Mouse (Mus musculus): ENCODE results near the gene Klf6. TPM values are rescaled to one million over a fixed set of nuclear protein-coding genes. Genes with fewer than 3 reads are reported as not detected.

Klf6 gene
- total and polyA plus RNA-seq, 3 experiments: 6.6 to 21.0 (median 15.8) TPM

- peaks cover 4 to 10% of the 10 kb centered on the region in 2 experiments; a peak in 2 of 4 replicates for H3K4me1 ChIP-seq (ENCODE audit: control insufficient read depth in 1 of 2, insufficient read depth in 2 of 2)
- TF ChIP-seq MYC (IDR thresholded peaks at IDR 0.05; ENCODE audit: low read depth, low read length): no peak
- TF ChIP-seq TBP (conservative IDR thresholded peaks at IDR 0.05; ENCODE audit: low read depth, low read length): no peak
- TF ChIP-seq GABPA (IDR thresholded peaks at IDR 0.05; ENCODE audit: insufficient replicate concordance, low read depth, low read length): no peak
- no peak for TF ChIP-seq CTCF (conservative IDR thresholded peaks at IDR 0.05 in 1 of 2, IDR thresholded peaks at IDR 0.05 in 1 of 2; ENCODE audit: low read depth in 2 of 2, low read length in 2 of 2)
- no peak for TF ChIP-seq TCF12 (IDR thresholded peaks at IDR 0.05; ENCODE audit: low read depth, low read length)
- TF ChIP-seq MAX (IDR thresholded peaks at IDR 0.05; ENCODE audit: low read length): no peak
- no peak for TF ChIP-seq E2F4 (IDR thresholded peaks at IDR 0.05; ENCODE audit: insufficient replicate concordance, low read depth, low read length)
- H3K27ac ChIP-seq (ENCODE audit: insufficient read depth, low read depth): no peak overlapping the region
- no peak for DNase-seq (ENCODE audit: extremely low read depth)
- no peaks in the 10 kb centered on the region for H3K79me2 ChIP-seq (replicated peaks; ENCODE audit: control insufficient read depth, extremely low read depth, insufficient read depth, poor library complexity, severe bottlenecking)
- H3K27me3 ChIP-seq (replicated peaks): no peaks in the 10 kb centered on the region
- no peak overlapping the region for H3K4me2 ChIP-seq (ENCODE audit: insufficient read depth, low read depth, poor library complexity, severe bottlenecking)
- H3K9ac ChIP-seq (ENCODE audit: insufficient read depth, low read depth): no peak overlapping the region
- in situ Hi-C loops (cut with MboI; ENCODE audit: low pct_ligation_motif_present, low pct_unique_long_range_greater_than_20kb, low sequenced_read_pairs): no loop called here
- H3K4me3 ChIP-seq (replicated peaks in 1 of 3; ENCODE audit: low read depth in 2 of 3, low read length in 2 of 3, poor library complexity in 1 of 3): no peak overlapping the region
- H3K36me3 ChIP-seq (replicated peaks in 1 of 2; ENCODE audit: control insufficient read depth in 1 of 2, insufficient read depth in 1 of 2, low read length in 1 of 2): no peaks in the 10 kb centered on the region
- no peaks in the 10 kb centered on the region for H3K9me3 ChIP-seq (replicated peaks; ENCODE audit: low read length)
- dilution Hi-C loops (cut with MboI; ENCODE audit: extremely low pct_ligation_motif_present, extremely low pct_unique_long_range_greater_than_20kb, low sequenced_read_pairs): no loop called here
Observed at GRCm38 (mm10) chr13:5892684-5893447, 31.6 kb downstream of the Klf6 start.

- no peak overlapping the region for H3K27ac ChIP-seq (ENCODE audit: insufficient read depth, low read depth)
- no peaks in the 10 kb centered on the region for H3K36me3 ChIP-seq (replicated peaks in 1 of 2; ENCODE audit: control insufficient read depth in 1 of 2, insufficient read depth in 1 of 2, low read length in 1 of 2)
- no peak for DNase-seq (ENCODE audit: extremely low read depth)
- TF ChIP-seq KAT2A (IDR thresholded peaks at IDR 0.05; ENCODE audit: insufficient replicate concordance, low read length): no peak
- no peak for TF ChIP-seq TCF12 (IDR thresholded peaks at IDR 0.05; ENCODE audit: low read depth, low read length)
- TF ChIP-seq ZMIZ1 (IDR thresholded peaks at IDR 0.05; ENCODE audit: low read depth, low read length): no peak
- no peak for TF ChIP-seq MAZ (IDR thresholded peaks at IDR 0.05; ENCODE audit: low read depth, low read length)
- TF ChIP-seq BHLHE40 (IDR thresholded peaks at IDR 0.05; ENCODE audit: low read depth, low read length): no peak
- no peak for TF ChIP-seq JUN (IDR thresholded peaks at IDR 0.05; ENCODE audit: insufficient read depth, low read depth, low read length)
- no peak for TF ChIP-seq UBTF (IDR thresholded peaks at IDR 0.05; ENCODE audit: low read depth, low read length)
- TF ChIP-seq ETS1 (conservative IDR thresholded peaks at IDR 0.05; ENCODE audit: low read depth, low read length): no peak
- TF ChIP-seq EP300 (IDR thresholded peaks at IDR 0.05; ENCODE audit: low read length): no peak
- no peak for TF ChIP-seq IRF4 (IDR thresholded peaks at IDR 0.05; ENCODE audit: low read depth, low read length)
- TF ChIP-seq MYC (IDR thresholded peaks at IDR 0.05; ENCODE audit: low read depth, low read length): no peak
- no peak for TF ChIP-seq CTCF (conservative IDR thresholded peaks at IDR 0.05 in 1 of 2, IDR thresholded peaks at IDR 0.05 in 1 of 2; ENCODE audit: low read depth in 2 of 2, low read length in 2 of 2)
- no peak for TF ChIP-seq ZC3H11A (IDR thresholded peaks at IDR 0.05; ENCODE audit: low read depth, low read length)
- TF ChIP-seq GABPA (IDR thresholded peaks at IDR 0.05; ENCODE audit: insufficient replicate concordance, low read depth, low read length): no peak
- no peak for TF ChIP-seq SMC3 (IDR thresholded peaks at IDR 0.05; ENCODE audit: low read depth, low read length)
- TF ChIP-seq MEF2A (IDR thresholded peaks at IDR 0.05; ENCODE audit: borderline replicate concordance, low read depth, low read length): no peak
- no peaks in the 10 kb centered on the region for H3K9me3 ChIP-seq (replicated peaks; ENCODE audit: low read length)
- dilution Hi-C loops (cut with MboI; ENCODE audit: extremely low pct_ligation_motif_present, extremely low pct_unique_long_range_greater_than_20kb, low sequenced_read_pairs) (no loop called here), in situ Hi-C loops (cut with MboI; ENCODE audit: low pct_ligation_motif_present, low pct_unique_long_range_greater_than_20kb, low sequenced_read_pairs) (no loop called here)
- H3K4me3 ChIP-seq (replicated peaks in 1 of 3; ENCODE audit: low read depth in 2 of 3, low read length in 2 of 3, poor library complexity in 1 of 3): no peak overlapping the region
- H3K79me2 ChIP-seq (replicated peaks; ENCODE audit: control insufficient read depth, extremely low read depth, insufficient read depth, poor library complexity, severe bottlenecking): no peaks in the 10 kb centered on the region
- H3K4me1 ChIP-seq (ENCODE audit: control insufficient read depth in 1 of 2, insufficient read depth in 2 of 2): peaks cover 0 to under 1% of the 10 kb centered on the region in 2 experiments; a peak in 1 of 4 replicates
- no peaks in the 10 kb centered on the region for H3K27me3 ChIP-seq (replicated peaks)
- H3K4me2 ChIP-seq (ENCODE audit: insufficient read depth, low read depth, poor library complexity, severe bottlenecking): no peak overlapping the region
- no peak overlapping the region for H3K9ac ChIP-seq (ENCODE audit: insufficient read depth, low read depth)
Observed at GRCm38 (mm10) chr13:5894910-5895309, 33.6 kb downstream of the Klf6 start.
